Mouse (Mus musculus) hindbrain, embryonic 11.5 days (tissue): ENCODE data around the gene Ccl28. TPM values are rescaled to one million over a fixed set of nuclear protein-coding genes. Genes with fewer than 3 reads are reported as not detected.
"Not testable (repeated sequence)": the region's sequence is repeated elsewhere in the genome, so short reads cannot be mapped to it uniquely, and the experiment has no call there.

Experiments
- ATAC-seq: fragments of 200-750 bp; cut with Nextera tagmentation; 2 replicates; pipeline ENCODE4 v1.8.0; 2017; ENCODE audit warnings: mild to moderate bottlenecking, moderate TSS enrichment, moderate library complexity; ENCODE audit not compliant: low FRiP score
- DNase-seq: peaks from one replicate; pipeline ENCODE4 v3.0.0-alpha.2; 2015; ENCODE audit warnings: low spot score
- H3K27ac ChIP-seq: fragments of 300-500 bp; sonication (generic); 2 replicates; pipeline ENCODE4 v1.5.1; 2014; ENCODE audit warnings: mild to moderate bottlenecking, low read depth, low read length
- H3K27me3 ChIP-seq: fragments of 300-500 bp; sonication (generic); 2 replicates; pipeline ENCODE4 v1.6.1; 2014; ENCODE audit warnings: mild to moderate bottlenecking, low read length, moderate library complexity, mixed read lengths; ENCODE audit not compliant: control insufficient read depth, insufficient read depth
- H3K36me3 ChIP-seq: fragments of 300-500 bp; sonication (generic); 2 replicates; pipeline ENCODE4 v1.6.1; 2014; ENCODE audit warnings: mild to moderate bottlenecking, low read length, moderate library complexity, mixed read lengths; ENCODE audit not compliant: control insufficient read depth, insufficient read depth
- H3K4me1 ChIP-seq: fragments of 300-500 bp; sonication (generic); replicated peaks from 2 replicates; pipeline ENCODE4 v1.6.1; 2014; ENCODE audit warnings: low read length, mixed read lengths; ENCODE audit not compliant: control insufficient read depth, insufficient read depth
- H3K4me2 ChIP-seq: fragments of 300-500 bp; sonication (generic); replicated peaks from 2 replicates; pipeline ENCODE4 v1.6.1; 2014; ENCODE audit warnings: mild to moderate bottlenecking, low read depth, low read length
- H3K4me3 ChIP-seq: fragments of 300-500 bp; sonication (generic); 2 replicates; pipeline ENCODE4 v1.5.1; 2014; ENCODE audit warnings: low read depth, low read length
- H3K9ac ChIP-seq: fragments of 300-500 bp; sonication (generic); 2 replicates; pipeline ENCODE4 v1.6.1; 2014; ENCODE audit warnings: low read depth, low read length
- H3K9me3 ChIP-seq: fragments of 300-500 bp; sonication (generic); 2 replicates; pipeline ENCODE4 v1.6.1; 2016; ENCODE audit warnings: low read length; ENCODE audit not compliant: control insufficient read depth
- WGBS: fragments of 180-500 bp; shearing (Covaris S2); extraction: QIAGEN DNeasy Blood & Tissue Kit; methylation state at CpG from one replicate; pipeline ENCODE4 v1.1.7; 2014; 5-methylcytosine and 5-hydroxymethylcytosine counted together
- polyA plus RNA-seq: library from polyadenylated mRNA; unstranded; fragments of >200 nt; fragmentation: Nextera tagmentation; extraction: Ambion mirVana; gene quantifications from 2 replicates; pipeline ENCODE4 v1.2.1, GENCODE M21; 2014

The Ccl28 gene
- 0.15 TPM in 1 of 2 replicates, not detected in the other for polyA plus RNA-seq

- no peaks in the 10 kb centered on the region for H3K27me3 ChIP-seq
- no peak within 1 kb of the TSS for H3K9ac ChIP-seq
- WGBS, result 85% methylated on average over 6 of the region's 6 CpGs
- no peaks in the 10 kb centered on the region for H3K36me3 ChIP-seq
- no peak for DNase-seq
- H3K27ac ChIP-seq, result no peak within 1 kb of the TSS
- no peak within 1 kb of the TSS for H3K4me2 ChIP-seq
- H3K9me3 ChIP-seq, result no peaks in the 10 kb centered on the region
- no peak for ATAC-seq
- no peak within 1 kb of the TSS for H3K4me3 ChIP-seq
- no peaks in the 10 kb centered on the region for H3K4me1 ChIP-seq
These were observed at the start of gene Ccl28 for GRCm38 (mm10) chr13:119623634-119624033. Ccl28 (plus strand) TSS chr13:119623819.

DNA sequence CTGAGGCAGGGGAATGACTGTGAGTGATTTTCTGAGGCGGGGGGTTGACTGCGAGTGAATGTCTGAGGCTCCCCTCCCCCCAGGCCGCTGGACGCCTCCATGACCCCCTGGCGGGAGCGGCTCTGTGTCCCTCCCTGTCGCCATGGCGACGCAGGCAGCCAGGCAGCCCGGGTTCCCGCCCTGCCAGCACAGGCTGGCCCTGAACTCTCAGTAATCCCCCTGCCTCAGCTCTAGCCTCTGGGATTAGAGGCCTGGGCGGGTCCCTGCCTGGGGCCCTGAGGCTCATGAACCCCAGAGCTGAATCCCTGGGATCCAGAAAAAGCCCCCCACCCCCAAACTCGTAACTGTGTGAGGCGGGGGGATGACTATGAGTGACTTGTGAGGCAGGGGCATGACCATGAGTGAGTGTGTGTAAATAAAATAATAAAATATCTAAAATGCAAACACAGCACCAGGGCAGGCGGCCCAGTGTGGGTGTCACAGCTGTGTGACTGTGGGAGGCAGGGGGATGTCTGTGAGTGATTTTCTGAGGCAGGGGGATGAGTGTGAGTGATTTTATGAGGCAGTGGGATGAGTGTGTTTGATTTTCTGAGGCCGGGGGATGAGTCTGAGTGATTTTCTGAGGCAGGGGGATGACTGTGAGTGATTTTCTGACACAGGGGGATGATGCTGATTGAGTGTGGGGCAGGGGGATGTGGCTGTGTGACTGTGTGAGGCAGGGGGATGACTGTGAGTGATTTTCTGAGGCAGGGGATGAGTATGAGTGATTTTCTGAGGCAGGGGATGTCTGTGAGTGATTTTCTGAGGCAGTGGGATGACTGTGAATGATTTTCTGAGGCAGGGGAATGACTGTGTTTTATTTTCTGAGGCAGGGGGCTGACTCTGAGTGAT is 27.1 kb upstream of the Ccl28 start:
- H3K36me3 ChIP-seq, H3K4me3 ChIP-seq, H3K4me2 ChIP-seq, H3K9me3 ChIP-seq, H3K9ac ChIP-seq, H3K27me3 ChIP-seq, H3K27ac ChIP-seq, H3K4me1 ChIP-seq: not testable (repeated sequence)
- DNase-seq (peak; percentile 83), ATAC-seq (peak; percentile 94)
- 72% methylated on average over 14 of the region's 16 CpGs for whole genome bisulfite sequencing

GRCm38 (mm10) chr13:119598466-119598865 is 25.2 kb upstream of the Ccl28 start:
- not testable (repeated sequence) for H3K27ac ChIP-seq, H3K4me1 ChIP-seq, H3K4me2 ChIP-seq, H3K9ac ChIP-seq, H3K4me3 ChIP-seq, ATAC-seq, H3K9me3 ChIP-seq, H3K36me3 ChIP-seq, H3K27me3 ChIP-seq
- DNase-seq, result peak; percentile 35

DNA sequence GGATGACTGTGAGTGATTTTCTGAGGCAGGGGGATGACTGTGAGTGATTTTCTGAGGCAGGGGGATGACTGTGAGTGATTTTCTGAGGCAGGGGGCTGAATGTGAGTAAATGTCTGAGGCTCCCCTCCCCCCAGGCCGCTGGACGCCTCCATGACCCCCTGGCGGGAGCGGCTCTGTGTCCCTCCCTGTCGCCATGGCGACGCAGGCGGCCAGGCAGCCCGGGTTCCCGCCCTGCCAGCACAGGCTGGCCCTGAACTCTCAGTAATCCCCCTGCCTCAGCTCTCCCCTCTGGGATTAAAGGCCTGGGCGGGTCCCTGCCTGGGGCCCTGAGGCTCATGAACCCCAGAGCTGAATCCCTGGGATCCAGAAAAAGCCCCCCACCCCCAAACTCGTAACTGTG is 24.6 kb upstream of the Ccl28 start:
- not testable (repeated sequence) for H3K27me3 ChIP-seq, DNase-seq, ATAC-seq, H3K4me1 ChIP-seq, H3K27ac ChIP-seq, H3K9ac ChIP-seq, H3K36me3 ChIP-seq, H3K4me3 ChIP-seq, H3K4me2 ChIP-seq
- WGBS, result 78% methylated on average over 12 of the region's 12 CpGs
- peaks cover 11% of the 10 kb centered on the region for H3K9me3 ChIP-seq

DNA sequence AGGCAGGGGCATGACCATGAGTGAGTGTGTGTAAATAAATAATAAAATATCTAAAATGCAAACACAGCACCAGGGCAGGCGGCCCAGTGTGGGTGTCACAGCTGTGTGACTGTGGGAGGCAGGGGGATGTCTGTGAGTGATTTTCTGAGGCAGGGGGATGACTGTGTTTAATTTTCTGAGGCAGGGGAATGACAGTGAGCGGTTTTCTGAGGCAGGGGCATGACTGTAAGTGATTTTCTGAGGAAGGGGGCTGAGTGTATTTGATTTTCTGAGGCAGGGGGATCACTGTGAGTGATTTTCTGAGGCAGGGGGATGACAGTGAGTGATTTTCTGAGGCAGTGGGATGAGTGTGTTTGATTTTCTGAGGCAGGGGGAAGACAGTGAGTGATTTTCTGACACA is 24.1 kb upstream of the Ccl28 start:
- not testable (repeated sequence) for H3K4me1 ChIP-seq, H3K9ac ChIP-seq, H3K4me2 ChIP-seq, ATAC-seq, H3K36me3 ChIP-seq, H3K27ac ChIP-seq, DNase-seq, H3K4me3 ChIP-seq, H3K27me3 ChIP-seq
- peaks cover 11% of the 10 kb centered on the region for H3K9me3 ChIP-seq
- 67% methylated on average over 2 of the region's 2 CpGs for WGBS

- H3K9ac ChIP-seq, H3K4me3 ChIP-seq, H3K4me1 ChIP-seq, H3K4me2 ChIP-seq, H3K27ac ChIP-seq, ATAC-seq, H3K27me3 ChIP-seq, H3K36me3 ChIP-seq: not testable (repeated sequence)
- DNase-seq, result peak; percentile 79
- H3K9me3 ChIP-seq, result peaks cover 11% of the 10 kb centered on the region
These were observed 23.5 kb upstream of the Ccl28 start for GRCm38 (mm10) chr13:119600166-119600565.

DNA sequence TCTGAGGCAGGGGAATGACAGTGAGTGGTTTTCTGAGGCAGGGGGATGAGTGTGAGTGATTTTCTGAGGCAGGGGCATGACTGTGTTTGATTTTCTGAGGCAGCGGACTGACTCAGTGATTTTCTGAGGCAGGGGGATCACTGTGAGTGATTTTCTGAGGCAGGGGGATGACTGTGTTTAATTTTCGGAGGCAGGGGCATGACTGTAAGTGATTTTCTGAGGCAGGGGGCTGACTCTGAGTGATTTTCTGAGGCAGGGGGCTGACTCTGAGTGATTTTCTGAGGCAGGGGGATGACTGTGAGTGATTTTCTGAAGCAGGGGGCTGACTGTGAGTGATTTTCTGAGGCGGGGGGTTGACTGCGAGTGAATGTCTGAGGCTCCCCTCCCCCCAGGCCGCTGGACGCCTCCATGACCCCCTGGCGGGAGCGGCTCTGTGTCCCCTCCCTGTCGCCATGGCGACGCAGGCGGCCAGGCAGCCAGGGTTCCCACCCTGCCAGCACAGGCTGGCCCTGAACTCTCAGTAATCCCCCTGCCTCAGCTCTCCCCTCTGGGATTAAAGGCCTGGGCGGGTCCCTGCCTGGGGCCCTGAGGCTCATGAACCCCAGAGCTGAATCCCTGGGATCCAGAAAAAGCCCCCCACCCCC is 20.8 kb upstream of the Ccl28 start:
- H3K4me3 ChIP-seq, ATAC-seq, H3K36me3 ChIP-seq, H3K9me3 ChIP-seq, H3K9ac ChIP-seq, H3K4me2 ChIP-seq, H3K4me1 ChIP-seq, H3K27me3 ChIP-seq, H3K27ac ChIP-seq: not testable (repeated sequence)
- 41% methylated on average over 12 of the region's 13 CpGs for WGBS
- peak; percentile 79 for DNase-seq

- ATAC-seq (peak; percentile 15), DNase-seq (peak; percentile 39)
- H3K9ac ChIP-seq, H3K36me3 ChIP-seq, H3K27me3 ChIP-seq, H3K27ac ChIP-seq, H3K9me3 ChIP-seq, H3K4me3 ChIP-seq, H3K4me1 ChIP-seq, H3K4me2 ChIP-seq: not testable (repeated sequence)
- WGBS, result 94% methylated on average over 6 of the region's 8 CpGs
These were observed 19.7 kb upstream of the Ccl28 start for GRCm38 (mm10) chr13:119603890-119604289.

- 93% methylated on average over 7 of the region's 9 CpGs for WGBS
- not testable (repeated sequence) for H3K9ac ChIP-seq, H3K4me1 ChIP-seq, H3K4me3 ChIP-seq, H3K9me3 ChIP-seq, H3K4me2 ChIP-seq, H3K27ac ChIP-seq, H3K27me3 ChIP-seq, H3K36me3 ChIP-seq, DNase-seq
- ATAC-seq, result peak; percentile 18; the same call in 1 of the 2 replicates
These were observed 19.3 kb upstream of the Ccl28 start for GRCm38 (mm10) chr13:119604322-119604721.
